Mouse (Mus musculus) hindbrain, embryonic 14.5 days (tissue): Measurements from ENCODE around the gene Nup50. TPM values are rescaled to one million over a fixed set of nuclear protein-coding genes. Genes with fewer than 3 reads are reported as not detected.
A peak's percentile ranks its signal among the peaks of the same experiment; 100 is the strongest.

Experiments
- ATAC-seq: fragments of 200-750 bp; cut with Nextera tagmentation; 2 replicates; pipeline ENCODE4 v1.8.0; 2017; ENCODE audit warnings: moderate number of reproducible peaks, mild to moderate bottlenecking, moderate TSS enrichment, moderate library complexity; ENCODE audit not compliant: low FRiP score
- DNase-seq: peaks from one replicate; pipeline ENCODE4 v3.0.0-alpha.2; 2015; ENCODE audit warnings: low spot score
- H3K27ac ChIP-seq: fragments of 300-500 bp; sonication (generic); 2 replicates; pipeline ENCODE4 v1.5.1; 2014; ENCODE audit warnings: mild to moderate bottlenecking, moderate library complexity
- H3K27me3 ChIP-seq: fragments of 300-500 bp; sonication (generic); 2 replicates; pipeline ENCODE4 v1.6.1; 2014; ENCODE audit warnings: mild to moderate bottlenecking, low read length, mixed read lengths; ENCODE audit not compliant: control insufficient read depth, insufficient read depth
- H3K36me3 ChIP-seq: fragments of 300-500 bp; sonication (generic); replicated peaks from 2 replicates; pipeline ENCODE4 v1.6.1; 2014; ENCODE audit not compliant: control insufficient read depth, insufficient read depth
- H3K4me1 ChIP-seq: fragments of 300-500 bp; sonication (generic); replicated peaks from 2 replicates; pipeline ENCODE4 v1.6.1; 2014; ENCODE audit warnings: antibody characterized with exemption, low read length, mixed read lengths; ENCODE audit not compliant: control insufficient read depth, insufficient read depth
- H3K4me2 ChIP-seq: fragments of 300-500 bp; sonication (generic); replicated peaks from 2 replicates; pipeline ENCODE4 v1.6.1; 2014; ENCODE audit warnings: mild to moderate bottlenecking, moderate library complexity
- H3K4me3 ChIP-seq: fragments of 300-500 bp; sonication (generic); replicated peaks from 2 replicates; pipeline ENCODE4 v1.5.1; 2014; ENCODE audit warnings: mild to moderate bottlenecking, low read length
- H3K9ac ChIP-seq: fragments of 300-500 bp; sonication (generic); 2 replicates; pipeline ENCODE4 v1.6.1; 2014
- H3K9me3 ChIP-seq: fragments of 300-500 bp; sonication (generic); 2 replicates; pipeline ENCODE4 v1.6.1; 2016; ENCODE audit warnings: low read length; ENCODE audit not compliant: control insufficient read depth
- WGBS: fragments of 180-500 bp; shearing (Covaris S2); extraction: QIAGEN DNeasy Blood & Tissue Kit; methylation state at CpG from one replicate; pipeline ENCODE4 v1.1.7; 2014; 5-methylcytosine and 5-hydroxymethylcytosine counted together
- polyA plus RNA-seq: library from polyadenylated mRNA; unstranded; fragments of >200 nt; fragmentation: Nextera tagmentation; extraction: Ambion mirVana; gene quantifications from 2 replicates; pipeline ENCODE4 v1.2.1, GENCODE M21; 2014

The Nup50 gene
- polyA plus RNA-seq, 1 experiment from 2014 or later: 24.2 TPM

- H3K9ac ChIP-seq: no peak overlapping the region
- no peak overlapping the region for H3K4me3 ChIP-seq
- ATAC-seq (no peak), DNase-seq (no peak)
- H3K27me3 ChIP-seq: no peaks in the 10 kb centered on the region
- 65% methylated on average over 11 of the region's 11 CpGs for WGBS
- no peak overlapping the region for H3K4me2 ChIP-seq
- H3K27ac ChIP-seq: no peak overlapping the region
- no peaks in the 10 kb centered on the region for H3K9me3 ChIP-seq
- no peaks in the 10 kb centered on the region for H3K4me1 ChIP-seq
- peaks cover 74% of the 10 kb centered on the region for H3K36me3 ChIP-seq
These were observed 19.6 kb downstream of the Nup50 start for GRCm38 (mm10) chr15:84942647-84943285.

DNA sequence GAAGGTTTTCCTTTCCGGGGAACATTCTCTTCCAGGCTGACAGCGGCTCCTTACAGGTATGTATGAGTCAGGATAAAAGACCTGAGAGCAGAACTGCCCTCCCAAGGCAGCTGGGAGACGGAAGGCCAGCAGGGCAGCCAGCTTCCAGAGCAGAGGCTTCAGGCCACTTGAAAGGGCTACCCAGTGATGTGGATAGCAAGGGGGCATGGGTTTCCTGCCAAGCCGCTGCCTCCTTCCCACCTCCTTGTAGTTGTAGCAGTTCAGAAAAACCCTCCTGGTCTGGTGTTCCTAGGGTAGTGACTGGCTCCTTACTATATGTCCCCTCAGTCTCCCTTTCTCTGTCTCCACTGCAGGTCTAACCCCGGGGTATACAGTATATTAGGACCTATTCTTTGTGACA, 21.1 kb downstream of the Nup50 start:
- Histone ChIP-seq H3K9ac (no peak overlapping the region), H3K36me3 (peaks cover 74% of the 10 kb centered on the region), H3K27ac (no peak overlapping the region), H3K9me3 (no peaks in the 10 kb centered on the region), H3K4me1 (no peaks in the 10 kb centered on the region), H3K27me3 (no peaks in the 10 kb centered on the region), H3K4me2 (no peak overlapping the region), H3K4me3 (no peak overlapping the region)
- WGBS: 86% methylated on average over 5 of the region's 5 CpGs
- DNase-seq (no peak), ATAC-seq (no peak)

- no peak overlapping the region for H3K4me2 ChIP-seq
- H3K36me3 ChIP-seq: peaks cover 82% of the 10 kb centered on the region
- no peak overlapping the region for H3K4me3 ChIP-seq
- no peak for DNase-seq
- no peaks in the 10 kb centered on the region for H3K9me3 ChIP-seq
- H3K27ac ChIP-seq: no peak overlapping the region
- H3K4me1 ChIP-seq: no peaks in the 10 kb centered on the region
- 88% methylated on average over 14 of the region's 14 CpGs for WGBS
- no peaks in the 10 kb centered on the region for H3K27me3 ChIP-seq
- H3K9ac ChIP-seq: no peak overlapping the region
- no peak for ATAC-seq
These were observed 25.8 kb downstream of the Nup50 start for GRCm38 (mm10) chr15:84948990-84949389.

GRCm38 (mm10) chr15:84950053-84950452, 26.8 kb downstream of the Nup50 start:
- H3K27ac ChIP-seq: no peak overlapping the region
- no peak overlapping the region for H3K4me2 ChIP-seq
- 92% methylated on average over 4 of the region's 4 CpGs for WGBS
- no peak overlapping the region for H3K9ac ChIP-seq
- H3K27me3 ChIP-seq: no peaks in the 10 kb centered on the region
- H3K4me3 ChIP-seq: no peak overlapping the region
- DNase-seq (no peak), ATAC-seq (no peak)
- peaks cover 92% of the 10 kb centered on the region for H3K36me3 ChIP-seq
- no peaks in the 10 kb centered on the region for H3K4me1 ChIP-seq
- no peaks in the 10 kb centered on the region for H3K9me3 ChIP-seq

GRCm38 (mm10) chr15:84953259-84953658, 30.0 kb downstream of the Nup50 start:
- Histone ChIP-seq H3K9ac (no peak overlapping the region), H3K4me1 (peaks cover 8% of the 10 kb centered on the region), H3K9me3 (no peaks in the 10 kb centered on the region), H3K36me3 (peaks cover 89% of the 10 kb centered on the region), H3K4me2 (no peak overlapping the region), H3K27ac (no peak overlapping the region), H3K4me3 (no peak overlapping the region), H3K27me3 (no peaks in the 10 kb centered on the region)
- WGBS: 97% methylated on average over 11 of the region's 11 CpGs
- no peak for DNase-seq
- ATAC-seq: no peak

DNA sequence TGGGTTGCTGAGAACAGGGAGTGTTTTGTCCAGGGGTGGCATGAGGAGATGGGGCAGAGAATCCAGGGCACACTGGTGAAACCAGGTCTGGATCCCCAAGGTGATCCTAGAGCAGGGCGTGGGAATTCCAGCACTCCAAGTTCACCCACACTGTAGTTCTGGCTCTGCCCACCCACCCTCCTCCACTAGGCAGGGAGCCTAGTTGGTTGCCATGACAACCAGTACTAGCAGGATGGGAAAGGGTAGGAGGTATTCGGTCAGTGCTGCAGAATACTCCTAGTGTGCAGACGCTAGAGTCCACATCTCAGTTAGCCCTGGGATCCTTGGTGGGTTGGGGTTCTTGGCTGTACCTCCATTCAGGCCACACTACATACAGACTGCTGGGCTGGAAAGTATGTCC, 34.6 kb downstream of the Nup50 start:
- peak overlapping the region; percentile 20; the same call in 1 of the 2 replicates for H3K27ac ChIP-seq
- peak; percentile 72; the same call in 1 of the 2 replicates for ATAC-seq
- H3K9ac ChIP-seq: 0 out of 2 replicates have a peak overlapping the region, but pooled peaks have one; percentile 28

DNA sequence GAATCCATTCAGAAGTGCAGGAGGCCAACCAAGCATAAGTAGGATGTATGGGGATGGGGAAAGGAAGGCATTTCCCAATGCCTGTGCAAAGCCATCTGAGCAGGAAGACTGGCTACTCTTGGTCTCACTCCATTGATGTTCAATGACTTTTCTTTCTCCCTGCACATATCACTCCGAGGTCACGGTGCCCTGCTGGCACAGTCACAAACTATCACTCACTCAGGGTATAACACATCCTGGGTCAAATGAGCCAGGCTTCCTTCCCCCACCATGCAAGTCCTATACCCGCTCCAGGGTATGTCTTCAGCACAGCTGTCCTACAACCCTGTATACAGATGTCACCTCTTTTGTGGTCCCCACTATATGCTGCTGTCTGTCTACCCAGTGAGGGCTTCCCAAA, 35.1 kb downstream of the Nup50 start:
- Histone ChIP-seq H3K36me3 (peaks cover 53% of the 10 kb centered on the region), H3K27me3 (no peaks in the 10 kb centered on the region), H3K27ac (peak overlapping the region; percentile 20; the same call in 1 of the 2 replicates), H3K9ac (0 out of 2 replicates have a peak overlapping the region, but pooled peaks have one; percentile 28), H3K9me3 (no peaks in the 10 kb centered on the region), H3K4me3 (no peak overlapping the region), H3K4me2 (no peak overlapping the region), H3K4me1 (peaks cover 29% of the 10 kb centered on the region)
- ATAC-seq (no peak), DNase-seq (no peak)
- 88% methylated on average over 3 of the region's 3 CpGs for WGBS

More for the DNA sequence above, 34.6 kb downstream of the Nup50 start:
- Histone ChIP-seq H3K9me3 (no peaks in the 10 kb centered on the region), H3K36me3 (peaks cover 58% of the 10 kb centered on the region), H3K4me3 (no peak overlapping the region), H3K4me1 (peaks cover 29% of the 10 kb centered on the region), H3K27me3 (no peaks in the 10 kb centered on the region), H3K4me2 (no peak overlapping the region)
- DNase-seq: peak; percentile 65
- WGBS: 24% methylated on average over 3 of the region's 3 CpGs

GRCm38 (mm10) chr15:84959891-84960290, 36.7 kb downstream of the Nup50 start:
- Histone ChIP-seq H3K27me3 (no peaks in the 10 kb centered on the region), H3K9ac (no peak overlapping the region), H3K4me1 (peaks cover 29% of the 10 kb centered on the region), H3K9me3 (no peaks in the 10 kb centered on the region), H3K4me3 (no peak overlapping the region), H3K4me2 (no peak overlapping the region), H3K36me3 (peaks cover 39% of the 10 kb centered on the region), H3K27ac (no peak overlapping the region)
- 92% methylated on average over 6 of the region's 6 CpGs for WGBS
- ATAC-seq (no peak), DNase-seq (no peak)

GRCm38 (mm10) chr15:84960692-84961091, 37.5 kb downstream of the Nup50 start:
- Histone ChIP-seq H3K4me1 (peaks cover 29% of the 10 kb centered on the region), H3K9ac (peak overlapping the region; percentile 52), H3K4me3 (0 out of 2 replicates have a peak overlapping the region, but pooled peaks have one; percentile 7), H3K36me3 (peaks cover 31% of the 10 kb centered on the region), H3K4me2 (peak overlapping the region; percentile 39), H3K9me3 (no peaks in the 10 kb centered on the region), H3K27me3 (no peaks in the 10 kb centered on the region), H3K27ac (peak overlapping the region; percentile 53)
- ATAC-seq (no peak), DNase-seq (peak; percentile 41)
- 21% methylated on average over 7 of the region's 8 CpGs for WGBS
